Mouse (Mus musculus): ENCODE measurements around the gene Ccdc175. TPM values are rescaled to one million over a fixed set of nuclear protein-coding genes. Genes with fewer than 3 reads are reported as not detected.

The Ccdc175 gene
- 0.05 and 0.09 TPM in 2 replicates for polyA plus RNA-seq (2015; fragmentation: Nextera tagmentation; extraction: Ambion mirVana)

- no peak for ATAC-seq (replicated peaks; ENCODE audit: low FRiP score, low read depth)
- TF ChIP-seq CTCF (IDR thresholded peaks at IDR 0.05; ENCODE audit: low read depth): no peak
- DNase-seq (ENCODE audit: low spot score): no peak
- Histone ChIP-seq H3K4me3 (replicated peaks; ENCODE audit: low read depth, low read length) (no peak within 1 kb of the TSS), H3K27ac (no peak within 1 kb of the TSS), H3K9ac (ENCODE audit: low read depth, low read length) (no peak within 1 kb of the TSS), H3K36me3 (ENCODE audit: insufficient read depth, low read length) (no peaks in the 10 kb centered on the region), H3K4me2 (ENCODE audit: low read length) (no peak within 1 kb of the TSS), H3K27me3 (ENCODE audit: insufficient read depth, low read length) (no peaks in the 10 kb centered on the region), H3K9me3 (replicated peaks; ENCODE audit: low read length) (no peaks in the 10 kb centered on the region), H3K4me1 (replicated peaks; ENCODE audit: insufficient read depth, low read length) (no peaks in the 10 kb centered on the region)
- WGBS: 79% methylated on average over 12 of the region's 12 CpGs
These were observed at the start of gene Ccdc175 for GRCm38 (mm10) chr12:72184929-72185328. TSS of gene Ccdc175 (minus strand) at chr12:72185029.

- Histone ChIP-seq H3K4me3 (replicated peaks; ENCODE audit: low read depth, low read length) (no peak overlapping the region), H3K9me3 (replicated peaks; ENCODE audit: low read length) (no peaks in the 10 kb centered on the region), H3K4me2 (ENCODE audit: low read length) (no peak overlapping the region), H3K9ac (ENCODE audit: low read depth, low read length) (no peak overlapping the region), H3K36me3 (ENCODE audit: insufficient read depth, low read length) (no peaks in the 10 kb centered on the region), H3K27ac (no peak overlapping the region), H3K4me1 (replicated peaks; ENCODE audit: insufficient read depth, low read length) (no peaks in the 10 kb centered on the region), H3K27me3 (ENCODE audit: insufficient read depth, low read length) (no peaks in the 10 kb centered on the region; the same call in 1 of the 2 replicates)
- WGBS: 92% methylated on average over 3 of the region's 3 CpGs
- no peak for ATAC-seq (replicated peaks; ENCODE audit: low FRiP score, low read depth)
- no peak for TF ChIP-seq CTCF (IDR thresholded peaks at IDR 0.05; ENCODE audit: low read depth)
- DNase-seq (ENCODE audit: low spot score): no peak
These were observed 49.3 kb upstream of the Ccdc175 start for GRCm38 (mm10) chr12:72234151-72234550.

- Histone ChIP-seq H3K4me1 (replicated peaks; ENCODE audit: insufficient read depth, low read length) (no peaks in the 10 kb centered on the region), H3K27ac (no peak overlapping the region), H3K4me2 (ENCODE audit: low read length) (no peak overlapping the region), H3K36me3 (ENCODE audit: insufficient read depth, low read length) (no peaks in the 10 kb centered on the region), H3K4me3 (replicated peaks; ENCODE audit: low read depth, low read length) (no peak overlapping the region), H3K27me3 (ENCODE audit: insufficient read depth, low read length) (no peaks in the 10 kb centered on the region; the same call in 1 of the 2 replicates), H3K9ac (ENCODE audit: low read depth, low read length) (no peak overlapping the region), H3K9me3 (replicated peaks; ENCODE audit: low read length) (no peaks in the 10 kb centered on the region)
- ATAC-seq (replicated peaks; ENCODE audit: low FRiP score, low read depth): no peak
- no peak for TF ChIP-seq CTCF (IDR thresholded peaks at IDR 0.05; ENCODE audit: low read depth)
- no peak for DNase-seq (ENCODE audit: low spot score)
- WGBS: 75% methylated on average over 19 of the region's 19 CpGs
These were observed 48.3 kb upstream of the Ccdc175 start for GRCm38 (mm10) chr12:72232826-72233790.

GRCm38 (mm10) chr12:72232176-72232575 lies 47.3 kb upstream of the Ccdc175 start:
- Histone ChIP-seq H3K4me2 (ENCODE audit: low read length) (no peak overlapping the region), H3K4me1 (replicated peaks; ENCODE audit: insufficient read depth, low read length) (no peaks in the 10 kb centered on the region), H3K9me3 (replicated peaks; ENCODE audit: low read length) (no peaks in the 10 kb centered on the region), H3K27me3 (ENCODE audit: insufficient read depth, low read length) (no peaks in the 10 kb centered on the region; the same call in 1 of the 2 replicates), H3K4me3 (replicated peaks; ENCODE audit: low read depth, low read length) (no peak overlapping the region), H3K27ac (no peak overlapping the region), H3K36me3 (ENCODE audit: insufficient read depth, low read length) (no peaks in the 10 kb centered on the region), H3K9ac (ENCODE audit: low read depth, low read length) (no peak overlapping the region)
- WGBS: 88% methylated on average over 3 of the region's 3 CpGs
- no peak for TF ChIP-seq CTCF (IDR thresholded peaks at IDR 0.05; ENCODE audit: low read depth)
- DNase-seq (ENCODE audit: low spot score) (no peak), ATAC-seq (replicated peaks; ENCODE audit: low FRiP score, low read depth) (no peak)

- 51% methylated on average over 8 of the region's 8 CpGs for WGBS
- DNase-seq (ENCODE audit: low spot score) (no peak), ATAC-seq (replicated peaks; ENCODE audit: low FRiP score, low read depth) (no peak)
- Histone ChIP-seq H3K27ac (no peak overlapping the region), H3K9ac (ENCODE audit: low read depth, low read length) (no peak overlapping the region), H3K9me3 (replicated peaks; ENCODE audit: low read length) (no peaks in the 10 kb centered on the region), H3K27me3 (ENCODE audit: insufficient read depth, low read length) (no peaks in the 10 kb centered on the region), H3K4me1 (replicated peaks; ENCODE audit: insufficient read depth, low read length) (no peaks in the 10 kb centered on the region), H3K4me2 (ENCODE audit: low read length) (no peak overlapping the region), H3K4me3 (replicated peaks; ENCODE audit: low read depth, low read length) (no peak overlapping the region), H3K36me3 (ENCODE audit: insufficient read depth, low read length) (no peaks in the 10 kb centered on the region)
- no peak for TF ChIP-seq CTCF (IDR thresholded peaks at IDR 0.05; ENCODE audit: low read depth)
These were observed 44.8 kb upstream of the Ccdc175 start for GRCm38 (mm10) chr12:72229451-72230196.

GRCm38 (mm10) chr12:72227731-72228130 lies 42.9 kb upstream of the Ccdc175 start:
- Histone ChIP-seq H3K4me1 (replicated peaks; ENCODE audit: insufficient read depth, low read length) (no peaks in the 10 kb centered on the region), H3K36me3 (ENCODE audit: insufficient read depth, low read length) (no peaks in the 10 kb centered on the region), H3K27ac (no peak overlapping the region), H3K4me2 (ENCODE audit: low read length) (no peak overlapping the region), H3K4me3 (replicated peaks; ENCODE audit: low read depth, low read length) (no peak overlapping the region), H3K9ac (ENCODE audit: low read depth, low read length) (no peak overlapping the region), H3K27me3 (ENCODE audit: insufficient read depth, low read length) (no peaks in the 10 kb centered on the region), H3K9me3 (replicated peaks; ENCODE audit: low read length) (no peaks in the 10 kb centered on the region)
- no peak for DNase-seq (ENCODE audit: low spot score)
- no peak for TF ChIP-seq CTCF (IDR thresholded peaks at IDR 0.05; ENCODE audit: low read depth)
- WGBS: 89% methylated on average over 6 of the region's 6 CpGs
- ATAC-seq (replicated peaks; ENCODE audit: low FRiP score, low read depth): no peak

Data from kidney, postnatal 0 days (tissue).